Mouse (Mus musculus): Measurements from ENCODE around the gene Pfn4.
"Not testable (repeated sequence)": the region's sequence is repeated elsewhere in the genome, so short reads cannot be mapped to it uniquely, and the experiment has no call there.

Pfn4 gene

DNA sequence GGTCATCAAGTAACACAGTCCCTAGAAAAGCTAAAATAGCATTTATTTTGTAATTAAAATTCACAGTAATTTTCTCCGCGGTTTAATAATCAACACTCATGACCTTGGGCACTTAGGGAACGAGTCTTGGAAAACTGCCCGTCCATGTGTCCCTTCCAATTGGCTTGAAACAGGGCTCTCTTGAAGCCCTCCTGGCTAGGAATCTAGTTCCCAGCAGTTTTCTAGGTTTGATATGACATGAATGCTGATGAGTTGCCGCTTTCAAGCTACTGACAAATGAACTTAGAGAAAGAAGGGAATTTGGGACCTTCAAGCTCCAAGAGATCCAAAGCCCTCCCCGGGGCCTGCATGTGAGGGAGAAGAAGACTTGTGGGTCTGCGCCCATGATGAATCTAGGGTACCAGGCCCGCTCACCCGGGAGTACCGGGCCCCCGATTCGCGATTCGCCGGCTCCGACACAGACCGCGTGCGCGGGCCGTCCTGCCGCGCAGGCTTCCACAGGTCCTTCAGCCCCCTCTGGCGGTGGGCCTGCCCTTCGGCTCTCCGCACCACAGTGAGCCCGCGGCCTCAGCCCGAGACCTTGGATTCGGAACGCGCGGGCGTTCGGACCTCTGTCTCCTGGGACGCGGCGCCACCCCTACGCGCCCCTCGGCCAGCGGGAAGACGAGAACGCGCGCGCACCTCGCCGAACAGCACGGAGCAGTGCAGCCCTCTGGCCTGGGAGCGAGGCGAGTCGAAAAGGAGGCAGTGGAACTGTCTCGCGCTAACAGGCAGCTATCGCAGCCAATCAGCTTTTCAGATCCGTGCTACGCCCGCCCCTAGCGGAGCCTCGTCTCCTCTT lies at the start of gene Pfn4, which contains the start of gene Fam228b:
Gene Pfn4 (plus strand): TSS at position 531 of the 841 bp plus-strand sequence.
Gene Fam228b (minus strand): TSS at position 776 of the 841 bp plus-strand sequence.
- peak; percentile 98 for DNase-seq

DNA sequence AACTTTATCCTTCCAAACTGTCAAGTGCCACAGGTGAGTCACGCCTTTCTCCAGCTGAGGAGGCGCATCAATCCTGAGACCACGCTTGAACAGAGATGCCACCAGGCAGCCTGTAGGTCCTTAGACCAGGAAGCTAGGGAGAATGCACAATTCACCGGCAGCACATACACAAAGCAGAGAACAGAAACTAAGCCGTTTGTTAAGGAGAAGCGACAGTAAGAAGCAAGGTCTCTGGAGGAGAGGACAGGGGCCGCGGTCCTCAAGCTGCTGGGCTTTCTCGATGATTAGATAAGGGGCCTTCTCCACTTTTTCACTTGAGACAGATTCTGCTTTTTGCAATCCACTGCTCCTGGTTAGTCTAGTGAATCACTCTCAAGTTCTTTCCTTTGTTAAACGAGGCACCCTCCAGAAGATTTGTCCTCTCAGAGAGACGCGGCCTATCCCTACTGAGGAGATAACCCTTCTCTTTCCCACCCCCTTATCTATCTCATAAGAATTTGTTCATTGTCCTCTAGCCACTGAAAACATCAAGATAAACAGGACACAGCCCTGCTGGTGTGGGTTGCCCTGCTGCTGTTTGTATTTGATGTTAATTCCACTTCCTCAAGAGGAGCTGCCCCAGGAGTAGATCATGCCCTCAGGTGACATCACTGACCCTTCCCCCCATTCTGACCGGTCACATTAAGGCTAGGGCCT lies 49.6 kb upstream of the Pfn4 start:
- DNase-seq, result no peak

DNA sequence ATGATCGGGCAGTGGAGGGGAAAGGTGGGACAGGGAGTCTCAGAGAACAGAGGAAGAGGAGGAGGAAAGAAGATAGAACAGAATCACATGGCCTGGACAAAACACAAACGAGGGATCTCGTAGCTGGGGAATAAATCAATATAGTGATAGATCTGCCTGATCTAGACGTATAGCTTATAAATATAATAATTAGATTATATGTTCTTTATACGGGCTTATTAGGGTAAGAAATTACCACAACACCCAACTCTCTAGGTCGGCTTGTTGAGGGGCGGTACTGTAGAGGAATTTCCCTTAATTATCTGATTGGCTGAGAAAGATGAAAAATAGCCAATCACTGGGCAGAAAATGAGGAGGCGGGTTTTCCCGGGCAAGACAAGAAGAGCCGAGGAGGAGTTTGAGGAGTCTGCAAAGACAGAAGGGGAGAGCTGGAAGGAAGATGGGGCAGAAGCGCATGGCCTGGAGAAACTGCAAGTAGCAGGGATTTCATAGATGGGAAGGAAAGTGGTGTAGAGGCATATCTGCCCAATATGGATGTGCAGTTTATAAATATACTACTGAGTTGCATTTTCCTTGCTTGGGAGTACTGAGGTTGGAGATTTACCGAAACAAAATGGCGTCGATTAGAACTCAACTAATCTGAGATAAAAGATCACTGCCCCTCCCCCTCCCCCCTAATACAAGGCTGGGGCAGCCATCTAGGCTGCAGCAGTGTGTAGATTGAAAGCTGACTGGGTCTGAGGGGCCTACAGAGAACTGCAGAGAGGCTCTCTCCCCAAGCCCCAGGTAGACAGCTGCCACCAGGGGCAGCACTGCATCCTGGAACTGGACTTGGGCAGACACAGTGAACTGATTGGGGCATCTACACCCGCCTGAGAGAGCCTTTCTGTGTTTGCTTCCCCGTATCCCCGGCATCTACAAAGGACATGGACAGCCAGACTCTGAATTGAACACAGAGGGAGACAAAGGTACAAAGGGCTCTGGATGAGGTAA lies 48.8 kb upstream of the Pfn4 start:
- no peak for DNase-seq

DNA sequence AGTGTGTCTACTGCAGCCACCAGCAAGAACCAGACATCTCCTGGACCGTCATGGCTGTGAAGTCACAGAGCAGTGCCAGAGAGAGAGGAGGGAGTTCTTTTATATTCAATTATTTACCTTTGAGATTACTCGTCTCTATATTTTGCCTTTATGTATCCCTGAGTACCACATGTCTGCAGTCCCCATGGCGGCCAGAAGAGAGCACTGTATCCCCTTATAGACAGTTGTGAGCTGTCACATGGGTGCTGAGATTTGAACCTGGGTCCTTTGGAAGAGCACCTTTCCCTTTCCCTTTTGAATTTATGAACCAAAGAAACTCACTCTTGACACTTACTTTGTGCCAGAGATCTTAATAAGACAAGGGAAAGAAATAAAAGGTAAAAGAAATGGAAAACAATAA lies 39.7 kb upstream of the Pfn4 start:
- DNase-seq, result no peak

DNA sequence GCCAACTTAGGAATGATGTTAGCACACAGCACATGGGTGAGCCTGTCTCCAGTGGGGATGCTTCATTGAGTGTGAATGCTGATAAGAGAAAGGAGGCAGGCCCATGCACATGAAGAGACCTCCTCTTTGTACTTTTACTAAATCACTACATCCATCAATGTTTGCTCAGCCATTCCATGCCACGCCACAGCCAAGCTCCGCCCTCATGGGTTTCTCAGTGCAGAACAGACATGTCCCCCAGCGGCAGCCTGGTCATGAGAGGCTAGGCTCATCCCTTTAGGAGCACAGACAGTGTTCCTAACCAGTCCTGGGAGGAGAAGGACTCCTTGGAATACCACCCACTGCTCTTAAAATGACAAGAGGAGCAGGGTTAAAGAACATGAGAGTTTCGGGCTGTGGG lies 37.2 kb upstream of the Pfn4 start:
- DNase-seq, result no peak

DNA sequence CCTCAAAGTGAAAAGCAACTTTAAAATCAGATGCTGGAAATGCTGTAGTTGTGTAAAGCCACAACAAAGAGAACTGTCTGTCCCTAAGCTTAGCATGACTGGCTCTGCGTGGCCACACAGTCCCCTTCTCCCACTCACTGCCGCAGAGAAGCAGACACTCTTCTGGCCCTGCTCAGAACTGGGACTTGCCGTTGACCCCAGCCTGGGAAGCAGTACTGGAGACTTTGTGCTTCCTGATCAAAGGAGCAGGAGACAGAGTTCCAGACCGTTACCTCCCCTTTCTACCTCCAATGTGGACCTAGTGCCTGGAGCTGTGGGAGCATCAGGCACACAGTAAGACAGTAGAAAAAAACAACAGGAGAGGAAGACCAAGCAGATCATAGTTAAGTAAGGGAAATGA lies 36.5 kb upstream of the Pfn4 start:
- no peak for DNase-seq

DNA sequence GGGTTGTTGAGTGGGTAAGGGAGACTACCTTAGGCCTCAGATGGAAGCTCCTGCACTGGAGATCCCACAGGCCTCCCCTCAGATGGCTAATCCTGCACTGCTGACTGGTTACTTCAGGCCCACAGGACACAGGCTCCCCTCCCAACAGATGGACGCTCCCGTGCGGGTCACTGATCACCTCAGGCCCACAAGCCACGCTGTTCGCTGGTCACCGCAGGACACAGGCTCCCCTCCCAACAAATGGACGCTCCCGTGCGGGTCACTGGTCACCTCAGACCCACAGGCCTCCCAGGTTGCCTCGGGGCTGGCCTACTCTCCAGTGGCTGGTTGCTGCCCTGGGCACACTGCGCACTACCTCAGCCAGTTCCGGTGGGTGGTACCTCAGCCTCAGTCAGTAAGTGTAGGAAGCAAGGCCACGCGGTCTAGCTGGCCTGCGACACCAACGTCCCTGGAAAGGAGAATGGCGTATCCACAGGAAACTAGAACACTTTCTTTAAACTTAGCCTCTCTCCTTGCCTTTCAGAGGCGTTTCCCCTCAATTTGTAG lies 30.7 kb upstream of the Pfn4 start, which contains the start of gene Fam228a:
Gene Fam228a (minus strand): TSS at position 400 of the 546 bp plus-strand sequence.
- DNase-seq, result no peak

DNA sequence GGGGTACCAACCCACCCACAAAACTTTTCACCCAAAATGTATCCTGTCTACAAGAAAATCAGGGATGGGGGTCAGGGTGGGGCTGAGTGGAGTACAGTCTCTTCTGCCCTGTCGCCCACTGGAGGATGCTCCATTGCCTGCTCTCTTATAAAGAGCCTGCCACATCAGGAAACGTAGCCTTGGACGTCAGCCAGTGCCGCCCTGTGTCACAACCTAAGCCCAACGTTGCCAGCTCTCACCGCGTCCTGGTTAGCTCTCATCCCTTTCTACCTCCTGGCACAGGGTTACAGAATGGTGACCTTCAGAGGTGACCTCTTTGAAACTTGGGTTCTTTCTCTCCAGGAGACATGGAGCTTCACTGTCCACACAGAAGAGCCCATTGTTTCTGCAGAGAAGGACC lies 28.0 kb upstream of the Pfn4 start:
- no peak for DNase-seq

DNA sequence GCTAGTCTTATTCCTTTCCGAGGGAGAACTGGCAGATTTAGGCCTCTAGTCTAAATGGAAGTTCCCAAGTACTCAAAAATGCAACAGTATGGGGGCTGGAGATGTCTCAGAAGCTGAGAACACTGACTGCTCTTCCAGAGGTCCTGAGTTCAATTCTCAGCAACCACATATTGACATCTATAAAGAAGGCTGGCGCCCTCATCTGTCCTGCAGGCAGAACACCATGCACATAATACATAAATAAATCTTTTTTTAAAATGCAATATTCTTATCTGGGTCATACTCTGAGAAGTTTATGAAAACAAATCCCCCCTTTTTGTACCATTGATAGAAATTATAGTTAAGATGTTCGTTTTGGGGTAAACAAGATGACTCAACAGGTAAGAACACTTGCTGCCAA lies 26.6 kb upstream of the Pfn4 start:
- DNase-seq, result no peak

DNA sequence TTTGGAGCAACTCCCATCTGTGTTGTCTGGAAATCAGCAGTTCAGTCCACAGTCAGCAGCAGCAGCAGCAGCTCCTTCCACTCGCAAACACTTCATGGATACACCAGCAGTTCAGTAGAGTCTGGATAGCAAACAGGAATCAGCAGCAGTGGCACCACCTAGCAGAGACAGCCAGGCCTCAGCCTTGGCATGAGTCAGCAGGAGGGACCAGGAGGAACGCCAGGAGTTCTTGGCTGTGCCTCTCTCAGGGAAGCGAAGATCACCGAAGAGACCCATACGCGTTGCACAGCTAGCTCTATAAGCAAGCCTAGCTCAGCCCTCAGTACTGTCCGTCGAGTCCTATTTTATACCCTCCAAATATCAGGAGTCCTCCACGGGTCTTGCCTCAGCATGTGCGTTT lies 24.3 kb upstream of the Pfn4 start:
- no peak for DNase-seq

DNA sequence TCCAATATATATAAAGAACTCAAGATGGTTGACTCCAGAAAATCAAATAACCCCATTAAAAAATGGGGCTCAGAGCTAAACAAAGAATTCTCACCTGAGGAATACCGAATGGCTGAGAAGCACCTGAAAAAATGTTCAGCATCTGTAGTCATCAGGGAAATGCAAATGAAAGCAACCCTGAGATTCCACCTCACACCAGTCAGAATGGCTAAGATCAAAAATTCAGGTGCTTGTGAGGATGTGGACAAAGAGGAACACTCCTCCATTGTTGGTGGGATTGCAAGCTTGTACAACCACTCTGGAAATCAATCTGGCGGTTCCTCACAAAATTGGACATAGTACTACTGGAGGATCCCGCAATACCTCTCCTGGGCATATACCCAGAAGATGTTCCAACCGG lies 14.4 kb upstream of the Pfn4 start:
- not testable (repeated sequence) for DNase-seq

DNA sequence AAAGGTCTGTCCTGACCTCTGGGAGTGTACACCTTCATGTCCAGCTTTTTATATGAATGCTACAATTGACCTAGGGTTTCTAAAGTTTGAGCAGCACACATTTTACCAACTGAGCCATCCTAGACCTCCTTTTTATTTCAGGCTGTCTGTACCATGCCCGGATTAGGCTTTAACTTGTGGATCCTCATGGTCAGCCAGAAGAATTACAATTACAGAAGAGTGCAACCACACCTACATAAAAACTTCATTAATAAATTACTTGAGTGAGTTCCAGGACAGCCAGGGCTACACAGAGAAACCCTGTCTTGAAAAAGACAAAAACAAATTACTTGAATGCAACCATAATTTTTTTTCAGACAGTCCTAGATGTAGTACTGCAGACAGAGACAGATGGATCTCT lies 11.8 kb upstream of the Pfn4 start:
- no peak for DNase-seq

DNA sequence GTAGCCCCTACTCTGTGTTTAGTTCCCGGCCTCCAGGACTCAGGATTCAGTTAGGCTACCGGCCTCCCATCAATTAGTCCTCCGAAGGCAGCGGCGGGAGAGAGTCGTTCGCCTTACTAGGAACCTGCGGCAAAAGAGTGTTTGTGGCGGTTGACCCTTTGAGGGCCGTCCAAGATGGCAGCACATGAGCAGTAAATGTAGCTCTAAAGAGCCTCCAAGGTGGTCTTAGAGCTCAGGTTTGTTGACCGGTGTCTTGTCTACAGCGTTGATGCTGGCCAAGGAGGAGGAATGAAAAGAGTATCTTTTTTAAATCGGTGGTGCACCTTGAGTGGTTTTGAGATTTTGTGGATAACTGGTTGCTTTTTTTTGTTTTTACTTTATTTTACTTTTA lies 506 bp downstream of the Pfn4 start:
- DNase-seq, result no peak

DNA sequence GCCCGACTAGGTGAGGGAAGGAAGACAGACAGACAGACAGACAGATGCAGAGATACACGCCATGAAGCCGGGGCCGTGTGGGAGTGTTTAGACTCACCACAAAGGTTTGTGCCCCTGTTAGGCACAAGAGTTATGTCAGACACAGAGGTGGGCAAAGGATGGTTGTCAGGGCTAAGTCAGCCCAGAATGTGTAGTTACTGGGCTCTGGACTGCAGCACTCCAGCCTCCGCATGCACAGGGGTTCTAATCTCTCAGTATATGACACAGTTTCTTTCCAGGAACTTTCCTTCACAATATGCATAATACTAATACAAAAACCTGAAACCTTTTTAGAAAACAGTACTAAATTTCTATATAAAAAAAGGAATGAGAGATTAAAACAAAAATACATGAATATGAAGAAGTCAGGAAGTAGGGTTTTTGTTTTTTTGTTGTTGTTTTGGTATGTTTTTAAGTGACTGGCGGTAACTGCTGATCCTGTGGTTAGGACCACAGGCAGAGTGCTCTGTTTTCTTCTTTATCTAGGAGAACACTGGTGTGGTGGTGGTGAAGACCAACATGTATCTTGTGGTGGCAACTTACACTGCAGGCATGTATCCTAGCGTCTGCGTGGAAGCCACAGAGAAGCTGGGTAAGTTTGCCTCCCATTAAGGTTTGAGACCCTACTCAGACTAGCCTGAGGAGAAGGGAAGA lies 6.2 kb downstream of the Pfn4 start:
- no peak for DNase-seq

DNA sequence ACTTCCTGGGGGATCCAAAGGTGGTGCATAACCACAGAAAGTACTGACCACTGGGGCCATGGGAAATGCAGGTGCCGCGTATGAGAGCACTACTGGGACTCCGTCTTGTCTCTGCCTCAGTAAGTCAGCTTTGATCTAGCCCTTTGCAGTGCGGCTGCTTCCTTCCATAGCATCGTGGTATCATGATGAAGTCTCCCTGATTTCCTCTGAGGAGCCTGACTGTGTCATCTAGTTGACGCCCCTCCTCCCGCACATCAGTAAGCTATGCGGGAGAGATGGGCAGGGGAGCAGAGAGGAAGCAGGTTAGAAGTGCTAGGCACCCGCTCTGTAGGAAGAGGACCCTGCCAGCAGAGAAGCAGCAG lies 6.7 kb downstream of the Pfn4 start:
- DNase-seq, result peak; percentile 37

DNA sequence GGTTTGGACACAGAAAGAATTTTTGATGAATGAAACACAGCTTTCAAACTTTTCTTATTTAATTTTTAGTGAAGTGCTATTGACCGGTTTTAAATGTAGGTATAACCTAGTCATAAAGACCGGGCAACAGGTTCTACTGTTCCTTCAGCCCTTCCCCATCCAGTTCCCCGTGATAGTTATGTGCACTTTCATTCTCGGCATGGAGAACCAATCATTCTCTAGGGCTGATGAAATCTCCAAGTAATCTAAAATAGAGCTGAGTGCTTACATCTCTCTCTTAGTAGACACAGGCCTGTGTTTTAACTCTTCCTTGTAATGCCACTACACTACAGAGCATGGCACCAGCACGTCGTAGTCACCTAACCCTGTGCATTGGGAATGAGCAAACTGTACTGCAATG lies 8.9 kb downstream of the Pfn4 start:
- DNase-seq, result no peak

DNA sequence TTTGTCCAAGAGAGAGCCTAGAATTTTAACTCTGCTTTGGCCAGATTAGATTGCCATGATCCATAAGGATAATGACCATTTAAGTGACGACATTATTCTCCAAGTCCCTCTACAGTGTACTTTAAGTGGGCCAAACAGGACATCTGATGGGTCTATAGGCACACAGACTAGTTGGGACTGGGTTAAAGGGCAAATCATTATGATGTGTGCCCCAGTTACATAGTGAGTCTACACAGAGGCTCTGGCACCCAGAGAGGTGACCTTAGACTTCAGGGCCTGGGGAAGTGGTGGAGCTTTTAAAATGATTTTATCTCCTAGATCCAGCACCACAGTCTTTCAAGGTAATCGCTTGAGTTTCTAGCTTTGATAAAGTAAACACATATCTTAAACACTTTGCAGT lies 11.4 kb downstream of the Pfn4 start:
- DNase-seq, result no peak

DNA sequence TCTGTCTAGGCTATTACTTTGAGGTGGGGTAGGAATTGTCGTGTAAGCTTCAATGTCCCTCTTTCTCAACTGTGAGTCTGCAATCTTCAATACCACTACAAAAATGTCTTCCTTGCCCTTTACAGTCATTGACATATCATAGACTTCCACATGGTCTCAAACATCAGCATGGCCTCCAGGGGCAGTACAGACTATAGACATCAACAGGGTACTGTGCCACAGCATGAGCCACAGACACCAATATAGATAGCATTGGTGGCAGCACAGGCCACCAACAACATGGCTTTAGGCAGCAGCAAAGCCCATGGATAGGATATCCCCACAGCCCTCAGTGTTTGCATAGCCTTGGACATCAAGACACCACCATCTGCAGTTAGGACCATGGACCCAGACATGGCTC lies 12.4 kb downstream of the Pfn4 start:
- DNase-seq, result no peak

DNA sequence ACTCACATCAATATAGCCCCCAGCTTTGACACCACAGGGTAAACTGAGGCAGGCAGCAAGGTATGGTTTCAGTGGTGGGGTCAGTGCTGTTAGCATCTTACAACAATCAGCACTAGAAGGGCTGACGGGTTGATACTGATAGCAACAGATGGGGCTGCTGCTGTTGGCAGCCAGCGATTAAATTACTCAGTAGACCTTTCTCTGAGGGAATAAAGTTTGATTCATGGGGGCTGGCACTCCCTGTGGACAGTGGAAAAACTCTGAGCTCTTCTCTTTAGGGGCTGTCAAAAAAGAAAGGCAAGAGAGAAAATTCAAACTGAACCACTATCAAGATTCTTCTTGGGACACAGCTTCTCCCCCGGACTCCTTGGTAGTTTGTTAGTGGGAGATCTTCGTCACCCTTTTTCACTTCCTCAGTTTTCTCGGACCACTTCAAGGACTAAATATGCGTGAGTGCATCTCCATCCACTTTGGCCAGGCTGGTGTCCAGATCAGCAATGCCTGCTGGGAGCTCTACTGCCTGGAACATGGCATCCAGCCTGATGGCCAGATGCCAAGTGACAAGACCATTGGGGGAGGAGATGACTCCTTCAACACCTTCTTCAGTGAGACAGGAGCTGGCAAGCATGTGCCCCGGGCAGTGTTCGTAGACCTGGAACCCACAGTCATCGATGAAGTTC lies 13.0 kb downstream of the Pfn4 start:
- DNase-seq, result not testable (repeated sequence)

DNA sequence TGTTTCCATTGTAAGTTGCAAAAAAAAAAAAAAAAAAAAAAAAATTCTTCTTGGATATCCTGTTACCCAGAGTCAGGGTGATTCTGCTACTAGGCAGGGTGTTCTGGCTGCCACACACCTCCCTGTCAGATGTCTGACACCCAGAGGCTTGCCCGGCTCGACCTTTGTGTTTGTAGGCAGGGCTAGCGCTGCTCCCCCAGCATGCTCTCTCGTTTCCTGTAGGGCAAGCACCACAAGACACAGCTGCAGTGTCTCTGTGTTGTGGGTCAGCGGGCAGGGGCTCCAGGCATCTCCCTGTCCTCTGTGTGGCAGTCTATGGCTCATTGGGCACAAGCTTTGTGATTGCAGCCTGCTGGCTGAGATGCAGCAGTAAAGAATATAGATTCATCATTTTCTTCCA lies 14.8 kb downstream of the Pfn4 start:
- peak; percentile 45 for DNase-seq

DNA sequence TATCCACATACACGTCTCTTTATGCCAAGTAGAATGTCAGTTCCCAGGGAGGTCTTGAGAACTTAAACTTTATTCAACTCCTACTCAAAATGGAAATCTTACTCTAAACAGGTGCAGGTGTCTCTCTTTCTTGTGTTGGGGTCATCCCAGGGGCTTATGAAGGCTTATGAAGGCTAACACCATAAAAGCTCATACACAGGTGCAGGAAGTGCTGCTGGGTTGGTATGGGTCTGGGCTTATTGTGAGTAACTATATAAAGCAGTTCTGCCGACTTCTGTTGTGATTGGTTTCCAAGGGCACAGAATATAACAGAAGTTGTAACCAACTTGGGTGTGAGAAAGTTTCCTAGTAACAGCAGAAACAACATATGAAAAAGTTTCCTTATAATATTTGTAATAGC lies 15.6 kb downstream of the Pfn4 start:
- DNase-seq, result no peak

DNA sequence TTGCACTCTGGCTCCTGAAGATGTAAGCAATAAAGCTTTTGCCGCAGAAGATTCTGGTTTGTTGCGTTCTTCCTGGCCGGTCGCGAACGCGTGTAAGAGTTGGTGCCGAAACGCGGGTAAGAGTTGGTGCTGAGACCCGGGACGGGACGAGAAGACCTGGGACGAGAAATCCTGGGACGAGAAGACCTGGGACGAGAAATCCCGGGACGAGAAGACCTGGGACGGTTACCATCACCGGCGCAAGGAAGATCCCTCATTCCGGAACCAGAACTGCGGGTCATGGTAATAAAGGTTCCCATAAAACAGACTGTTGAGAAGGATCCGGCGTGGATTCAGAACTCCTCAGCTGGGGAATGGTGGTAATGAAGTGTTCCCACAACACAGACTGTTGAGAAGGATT lies 19.3 kb downstream of the Pfn4 start:
- not testable (repeated sequence) for DNase-seq
